Mouse (Mus musculus): ENCODE measurements at regions not wholly inside any gene's neighbourhood (a gene's known extent, or its start where the extent isn't known, plus 50 kb on each side); places are given as distances from the start of the nearest gene placed in this dataset.

GRCm38 (mm10) chr10:91241611-91242005 is 60.5 kb upstream of the Tmpo start:
- no peaks in the 10 kb centered on the region for H3K36me3 ChIP-seq (replicated peaks; ENCODE audit: control insufficient read depth, insufficient read depth)
- ATAC-seq (ENCODE audit: low FRiP score) (peak; percentile 59), DNase-seq (ENCODE audit: low spot score) (peak; percentile 62)
- peak overlapping the region; percentile 27 for H3K27ac ChIP-seq
- H3K4me2 ChIP-seq (replicated peaks) = peak overlapping the region; percentile 3; the same call in 1 of the 2 replicates
- H3K9me3 ChIP-seq (ENCODE audit: control insufficient read depth, low read length) = no peaks in the 10 kb centered on the region
- peaks cover 17% of the 10 kb centered on the region for H3K4me1 ChIP-seq (replicated peaks; ENCODE audit: control insufficient read depth, insufficient read depth, low read length)
- WGBS = 31% methylated on average over 7 of the region's 7 CpGs
- no peak overlapping the region for H3K9ac ChIP-seq
- no peaks in the 10 kb centered on the region for H3K27me3 ChIP-seq (ENCODE audit: control insufficient read depth, insufficient read depth, low read length)
- H3K4me3 ChIP-seq (replicated peaks; ENCODE audit: low read length) = no peak overlapping the region

- H3K4me3 ChIP-seq (replicated peaks; ENCODE audit: low read length) = no peak overlapping the region
These were observed 59.9 kb upstream of the Tmpo start for GRCm38 (mm10) chr10:91240856-91241610.

GRCm38 (mm10) chr10:91240320-91240719 is 59.2 kb upstream of the Tmpo start:
- 80% methylated on average over 7 of the region's 7 CpGs for WGBS
- Histone ChIP-seq H3K4me2 (replicated peaks) (no peak overlapping the region), H3K9me3 (ENCODE audit: control insufficient read depth, low read length) (no peaks in the 10 kb centered on the region), H3K36me3 (replicated peaks; ENCODE audit: control insufficient read depth, insufficient read depth) (no peaks in the 10 kb centered on the region), H3K9ac (no peak overlapping the region), H3K27ac (no peak overlapping the region), H3K27me3 (ENCODE audit: control insufficient read depth, insufficient read depth, low read length) (no peaks in the 10 kb centered on the region), H3K4me3 (replicated peaks; ENCODE audit: low read length) (no peak overlapping the region), H3K4me1 (replicated peaks; ENCODE audit: control insufficient read depth, insufficient read depth, low read length) (peaks cover 17% of the 10 kb centered on the region)
- no peak for ATAC-seq (ENCODE audit: low FRiP score)
- DNase-seq (ENCODE audit: low spot score) = no peak

More at GRCm38 (mm10) chr10:91240856-91241610, 59.9 kb upstream of the Tmpo start:
- Histone ChIP-seq H3K27ac (peak overlapping the region; percentile 27), H3K36me3 (replicated peaks; ENCODE audit: control insufficient read depth, insufficient read depth) (no peaks in the 10 kb centered on the region), H3K4me2 (replicated peaks) (peak overlapping the region; percentile 3; the same call in 1 of the 2 replicates), H3K9me3 (ENCODE audit: control insufficient read depth, low read length) (no peaks in the 10 kb centered on the region), H3K9ac (no peak overlapping the region), H3K4me1 (replicated peaks; ENCODE audit: control insufficient read depth, insufficient read depth, low read length) (peaks cover 17% of the 10 kb centered on the region), H3K27me3 (ENCODE audit: control insufficient read depth, insufficient read depth, low read length) (no peaks in the 10 kb centered on the region)
- ATAC-seq (ENCODE audit: low FRiP score) (peak; percentile 52; the same call in 1 of the 2 replicates), DNase-seq (ENCODE audit: low spot score) (peak; percentile 57)
- WGBS = 40% methylated on average over 10 of the region's 10 CpGs

- no peak overlapping the region for H3K9ac ChIP-seq
- no peak overlapping the region for H3K4me3 ChIP-seq (replicated peaks; ENCODE audit: low read length)
- DNase-seq (ENCODE audit: low spot score) (peak; percentile 71), ATAC-seq (ENCODE audit: low FRiP score) (0 out of 2 replicates have a peak, but pooled peaks have one; percentile 19)
- no peaks in the 10 kb centered on the region for H3K27me3 ChIP-seq (ENCODE audit: control insufficient read depth, insufficient read depth, low read length)
- H3K9me3 ChIP-seq (ENCODE audit: control insufficient read depth, low read length) = no peaks in the 10 kb centered on the region
- peaks cover 9% of the 10 kb centered on the region for H3K4me1 ChIP-seq (replicated peaks; ENCODE audit: control insufficient read depth, insufficient read depth, low read length)
- no peaks in the 10 kb centered on the region for H3K36me3 ChIP-seq (replicated peaks; ENCODE audit: control insufficient read depth, insufficient read depth)
- H3K27ac ChIP-seq = peak overlapping the region; percentile 35; the same call in 1 of the 2 replicates
- 32% methylated on average over 7 of the region's 7 CpGs for WGBS
- no peak overlapping the region for H3K4me2 ChIP-seq (replicated peaks)
These were observed 55.7 kb upstream of the Tmpo start for GRCm38 (mm10) chr10:91236844-91237243.

GRCm38 (mm10) chr10:91234709-91235108 is 53.6 kb upstream of the Tmpo start:
- Histone ChIP-seq H3K4me3 (replicated peaks; ENCODE audit: low read length) (no peak overlapping the region), H3K27ac (no peak overlapping the region), H3K4me2 (replicated peaks) (no peak overlapping the region), H3K9me3 (ENCODE audit: control insufficient read depth, low read length) (no peaks in the 10 kb centered on the region), H3K36me3 (replicated peaks; ENCODE audit: control insufficient read depth, insufficient read depth) (no peaks in the 10 kb centered on the region), H3K4me1 (replicated peaks; ENCODE audit: control insufficient read depth, insufficient read depth, low read length) (no peaks in the 10 kb centered on the region), H3K9ac (no peak overlapping the region), H3K27me3 (ENCODE audit: control insufficient read depth, insufficient read depth, low read length) (no peaks in the 10 kb centered on the region)
- ATAC-seq (ENCODE audit: low FRiP score) = no peak
- no peak for DNase-seq (ENCODE audit: low spot score)
- WGBS = 94% methylated on average over 3 of the region's 3 CpGs
